Mouse (Mus musculus) stomach, embryonic 14.5 days (tissue): Measurements from ENCODE around the gene Aldh1l1. TPM values are rescaled to one million over a fixed set of nuclear protein-coding genes. Genes with fewer than 3 reads are reported as not detected.

Source experiments
- ATAC-seq: fragments of 200-750 bp; cut with Nextera tagmentation; 2 replicates; pipeline ENCODE4 v1.8.0; 2017; ENCODE audit warnings: low read depth, moderate TSS enrichment; ENCODE audit not compliant: insufficient number of reproducible peaks, insufficient read depth, low FRiP score
- H3K27ac ChIP-seq: fragments of 300-500 bp; sonication (generic); 2 replicates; pipeline ENCODE4 v1.5.1; 2014; ENCODE audit warnings: mild to moderate bottlenecking, low read length, moderate library complexity, mixed read lengths
- H3K27me3 ChIP-seq: fragments of 300-500 bp; sonication (generic); 2 replicates; pipeline ENCODE4 v1.6.1; 2014; ENCODE audit warnings: low read length, control low read depth, mixed read lengths; ENCODE audit not compliant: control insufficient read depth, insufficient read depth
- H3K36me3 ChIP-seq: fragments of 300-500 bp; sonication (generic); 2 replicates; pipeline ENCODE4 v1.6.1; 2014; ENCODE audit warnings: mild to moderate bottlenecking, control low read depth, low read length, moderate library complexity, mixed read lengths; ENCODE audit not compliant: control insufficient read depth, insufficient read depth
- H3K4me1 ChIP-seq: fragments of 300-500 bp; sonication (generic); 2 replicates; pipeline ENCODE4 v1.6.1; 2014; ENCODE audit warnings: low read length, control low read depth, mixed read lengths; ENCODE audit not compliant: control insufficient read depth, insufficient read depth
- H3K4me2 ChIP-seq: fragments of 300-500 bp; sonication (generic); replicated peaks from 2 replicates; pipeline ENCODE4 v1.6.1; 2014; ENCODE audit warnings: low read depth, low read length, control low read depth
- H3K4me3 ChIP-seq: fragments of 300-500 bp; sonication (generic); 2 replicates; pipeline ENCODE4 v1.5.1; 2014; ENCODE audit warnings: low read depth, low read length, control low read depth
- H3K9ac ChIP-seq: fragments of 300-500 bp; sonication (generic); replicated peaks from 2 replicates; pipeline ENCODE4 v1.6.1; 2014; ENCODE audit warnings: low read depth, mild to moderate bottlenecking, control low read depth, low read length, moderate library complexity, mixed read lengths
- H3K9me3 ChIP-seq: fragments of 300-500 bp; sonication (generic); 2 replicates; pipeline ENCODE4 v1.6.1; 2016; ENCODE audit warnings: low read depth, low read length, control low read depth; ENCODE audit not compliant: control insufficient read depth
- WGBS: fragments of 180-500 bp; shearing (Covaris S2); extraction: QIAGEN DNeasy Blood & Tissue Kit; methylation state at CpG from one replicate; pipeline ENCODE4 v1.1.7; 2014; 5-methylcytosine and 5-hydroxymethylcytosine counted together
- polyA plus RNA-seq: library from polyadenylated mRNA; unstranded; fragments of >200 nt; fragmentation: Nextera tagmentation; extraction: Ambion mirVana; gene quantifications from 2 replicates; pipeline ENCODE4 v1.2.1, GENCODE M21; 2014

Aldh1l1 gene
- polyA plus RNA-seq, 1 experiment from 2014 or later, result 2.5 TPM

GRCm38 (mm10) chr6:90582331-90582730, 96.1 kb downstream of the Aldh1l1 start:
- H3K4me1 ChIP-seq, result no peaks in the 10 kb centered on the region
- H3K27ac ChIP-seq, result no peak overlapping the region
- 81% methylated on average over 2 of the region's 2 CpGs for WGBS
- H3K36me3 ChIP-seq, result no peaks in the 10 kb centered on the region
- H3K27me3 ChIP-seq, result no peaks in the 10 kb centered on the region
- H3K4me3 ChIP-seq, result no peak overlapping the region
- H3K9ac ChIP-seq, result no peak overlapping the region
- no peaks in the 10 kb centered on the region for H3K9me3 ChIP-seq
- no peak for ATAC-seq
- no peak overlapping the region for H3K4me2 ChIP-seq

GRCm38 (mm10) chr6:90588113-90588512, 101.9 kb downstream of the Aldh1l1 start:
- H3K4me1 ChIP-seq, result no peaks in the 10 kb centered on the region
- no peaks in the 10 kb centered on the region for H3K27me3 ChIP-seq
- no peak overlapping the region for H3K4me2 ChIP-seq
- no peak for ATAC-seq
- H3K4me3 ChIP-seq, result no peak overlapping the region
- H3K36me3 ChIP-seq, result no peaks in the 10 kb centered on the region
- H3K9me3 ChIP-seq, result no peaks in the 10 kb centered on the region
- no peak overlapping the region for H3K9ac ChIP-seq
- H3K27ac ChIP-seq, result no peak overlapping the region
- WGBS, result 60% methylated on average over 5 of the region's 5 CpGs

GRCm38 (mm10) chr6:90590707-90591106, 104.5 kb downstream of the Aldh1l1 start:
- no peak overlapping the region for H3K4me3 ChIP-seq
- no peaks in the 10 kb centered on the region for H3K4me1 ChIP-seq
- 97% methylated on average over 1 of the region's 1 CpGs for WGBS
- H3K36me3 ChIP-seq, result no peaks in the 10 kb centered on the region
- no peak overlapping the region for H3K27ac ChIP-seq
- no peak overlapping the region for H3K9ac ChIP-seq
- H3K27me3 ChIP-seq, result no peaks in the 10 kb centered on the region
- H3K9me3 ChIP-seq, result no peaks in the 10 kb centered on the region
- no peak for ATAC-seq
- H3K4me2 ChIP-seq, result no peak overlapping the region

- Histone ChIP-seq H3K27ac (no peak overlapping the region), H3K4me2 (no peak overlapping the region), H3K9ac (no peak overlapping the region), H3K4me3 (no peak overlapping the region), H3K9me3 (no peaks in the 10 kb centered on the region), H3K4me1 (no peaks in the 10 kb centered on the region), H3K27me3 (no peaks in the 10 kb centered on the region), H3K36me3 (no peaks in the 10 kb centered on the region)
- no peak for ATAC-seq
- 60% methylated on average over 1 of the region's 1 CpGs for WGBS
These were observed 108.7 kb downstream of the Aldh1l1 start for GRCm38 (mm10) chr6:90594972-90595371.

GRCm38 (mm10) chr6:90597060-90597459, 110.8 kb downstream of the Aldh1l1 start:
- H3K9ac ChIP-seq, result no peak overlapping the region
- ATAC-seq, result no peak
- no peak overlapping the region for H3K4me3 ChIP-seq
- no peak overlapping the region for H3K4me2 ChIP-seq
- H3K27ac ChIP-seq, result no peak overlapping the region
- no peaks in the 10 kb centered on the region for H3K27me3 ChIP-seq
- H3K4me1 ChIP-seq, result no peaks in the 10 kb centered on the region
- H3K36me3 ChIP-seq, result no peaks in the 10 kb centered on the region
- 83% methylated on average over 4 of the region's 4 CpGs for WGBS
- H3K9me3 ChIP-seq, result no peaks in the 10 kb centered on the region

- no peaks in the 10 kb centered on the region for H3K4me1 ChIP-seq
- no peak overlapping the region for H3K9ac ChIP-seq
- no peaks in the 10 kb centered on the region for H3K36me3 ChIP-seq
- ATAC-seq, result no peak
- no peak overlapping the region for H3K4me3 ChIP-seq
- 90% methylated on average over 2 of the region's 2 CpGs for WGBS
- H3K4me2 ChIP-seq, result no peak overlapping the region
- H3K27me3 ChIP-seq, result no peaks in the 10 kb centered on the region
- no peak overlapping the region for H3K27ac ChIP-seq
- H3K9me3 ChIP-seq, result no peaks in the 10 kb centered on the region
These were observed 111.4 kb downstream of the Aldh1l1 start for GRCm38 (mm10) chr6:90597592-90597991.

- 86% methylated on average over 6 of the region's 6 CpGs for WGBS
- ATAC-seq, result no peak
These were observed 112.0 kb downstream of the Aldh1l1 start for GRCm38 (mm10) chr6:90598197-90598596.

GRCm38 (mm10) chr6:90600351-90600750, 114.1 kb downstream of the Aldh1l1 start:
- no peaks in the 10 kb centered on the region for H3K4me1 ChIP-seq
- ATAC-seq, result no peak
- no peak overlapping the region for H3K4me2 ChIP-seq
- no peak overlapping the region for H3K27ac ChIP-seq
- H3K36me3 ChIP-seq, result no peaks in the 10 kb centered on the region
- no peak overlapping the region for H3K4me3 ChIP-seq
- no peaks in the 10 kb centered on the region for H3K9me3 ChIP-seq
- no peaks in the 10 kb centered on the region for H3K27me3 ChIP-seq
- 70% methylated on average over 4 of the region's 4 CpGs for WGBS
- H3K9ac ChIP-seq, result no peak overlapping the region

More at GRCm38 (mm10) chr6:90598197-90598596, 112.0 kb downstream of the Aldh1l1 start:
- Histone ChIP-seq H3K9me3 (no peaks in the 10 kb centered on the region), H3K27ac (no peak overlapping the region), H3K4me3 (no peak overlapping the region), H3K27me3 (no peaks in the 10 kb centered on the region), H3K4me2 (no peak overlapping the region), H3K4me1 (no peaks in the 10 kb centered on the region), H3K36me3 (no peaks in the 10 kb centered on the region), H3K9ac (no peak overlapping the region)

- Histone ChIP-seq H3K9me3 (no peaks in the 10 kb centered on the region), H3K4me3 (no peak overlapping the region), H3K9ac (no peak overlapping the region), H3K36me3 (no peaks in the 10 kb centered on the region), H3K27ac (no peak overlapping the region), H3K4me2 (no peak overlapping the region), H3K27me3 (no peaks in the 10 kb centered on the region), H3K4me1 (0 out of 2 replicates have a peak, but pooled peaks cover under 1% of the 10 kb centered on the region)
- 55% methylated on average over 7 of the region's 7 CpGs for WGBS
- no peak for ATAC-seq
These were observed 115.5 kb downstream of the Aldh1l1 start for GRCm38 (mm10) chr6:90601736-90602135.
